Mouse (Mus musculus) forebrain, embryonic 16.5 days (tissue): ENCODE results near the gene Ubr2. TPM values are rescaled to one million over a fixed set of nuclear protein-coding genes. Genes with fewer than 3 reads are reported as not detected.

Experiments
- ATAC-seq: fragments of 200-750 bp; cut with Nextera tagmentation; 2 replicates; pipeline ENCODE4 v1.8.0; 2017; ENCODE audit warnings: mild to moderate bottlenecking, moderate library complexity
- H3K27ac ChIP-seq: fragments of 300-500 bp; sonication (generic); 2 replicates; pipeline ENCODE4 v1.5.1; 2014; ENCODE audit warnings: low read length, control low read depth
- H3K27me3 ChIP-seq: fragments of 300-500 bp; sonication (generic); replicated peaks from 2 replicates; pipeline ENCODE4 v1.6.1; 2014; ENCODE audit warnings: low read length; ENCODE audit not compliant: control insufficient read depth, insufficient read depth
- H3K36me3 ChIP-seq: fragments of 300-500 bp; sonication (generic); 2 replicates; pipeline ENCODE4 v1.6.1; 2014; ENCODE audit not compliant: control insufficient read depth, insufficient read depth
- H3K4me1 ChIP-seq: fragments of 300-500 bp; sonication (generic); replicated peaks from 2 replicates; pipeline ENCODE4 v1.6.1; 2014; ENCODE audit warnings: low read length; ENCODE audit not compliant: control insufficient read depth, insufficient read depth
- H3K4me2 ChIP-seq: fragments of 300-500 bp; sonication (generic); 2 replicates; pipeline ENCODE4 v1.6.1; 2014; ENCODE audit warnings: mild to moderate bottlenecking, low read length, control low read depth
- H3K4me3 ChIP-seq: fragments of 300-500 bp; sonication (generic); replicated peaks from 2 replicates; pipeline ENCODE4 v1.5.1; 2014; ENCODE audit warnings: mild to moderate bottlenecking, low read length, control low read depth
- H3K9ac ChIP-seq: fragments of 300-500 bp; sonication (generic); replicated peaks from 2 replicates; pipeline ENCODE4 v1.6.1; 2014; ENCODE audit warnings: low read depth, low read length, control low read depth
- H3K9me3 ChIP-seq: fragments of 300-500 bp; sonication (generic); 2 replicates; pipeline ENCODE4 v1.6.1; 2016; ENCODE audit warnings: low read length; ENCODE audit not compliant: control insufficient read depth
- WGBS: fragments of 180-500 bp; shearing (Covaris S2); extraction: QIAGEN DNeasy Blood & Tissue Kit; methylation state at CpG from one replicate; pipeline ENCODE4 v1.1.7; 2014; 5-methylcytosine and 5-hydroxymethylcytosine counted together
- polyA plus RNA-seq: library from polyadenylated mRNA; unstranded; fragments of >200 nt; fragmentation: Nextera tagmentation; extraction: Ambion mirVana; gene quantifications from 2 replicates; pipeline ENCODE4 v1.2.1, GENCODE M21; 2015

Gene Ubr2
- polyA plus RNA-seq, 1 experiment from 2014 or later: 16.0 TPM

GRCm38 (mm10) chr17:47038844-47039803, 28.8 kb upstream of the Ubr2 start:
- H3K27ac ChIP-seq: peak overlapping the region; percentile 5; the same call in 1 of the 2 replicates
- H3K27me3 ChIP-seq: no peaks in the 10 kb centered on the region
- peak overlapping the region; percentile 52 for H3K9ac ChIP-seq
- no peaks in the 10 kb centered on the region for H3K36me3 ChIP-seq
- peaks cover 2% of the 10 kb centered on the region; the same call in 1 of the 2 replicates for H3K4me1 ChIP-seq
- H3K4me3 ChIP-seq: peak overlapping the region; percentile 14
- ATAC-seq: peak; percentile 82
- H3K4me2 ChIP-seq: peak overlapping the region; percentile 39
- 13% methylated on average over 18 of the region's 18 CpGs for WGBS
- no peaks in the 10 kb centered on the region for H3K9me3 ChIP-seq

DNA sequence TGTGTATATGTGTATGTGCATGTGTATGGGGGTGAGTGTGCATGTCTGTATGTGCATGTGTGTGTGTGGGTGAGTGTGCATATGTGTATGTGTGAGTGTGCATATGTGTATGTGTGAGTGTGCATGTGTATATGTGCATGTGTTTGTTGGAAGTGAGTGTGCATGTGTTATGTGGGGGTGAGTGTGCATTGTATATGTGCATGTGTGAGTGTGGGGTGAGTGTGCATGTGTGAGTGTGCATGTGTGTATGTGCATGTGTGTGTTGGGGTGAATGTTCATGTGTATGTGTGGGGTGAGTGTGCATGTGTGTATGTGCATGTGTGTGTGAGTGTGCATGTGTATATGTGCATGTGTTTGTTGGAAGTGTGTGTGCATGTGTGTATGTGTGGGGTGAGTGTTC, 24.2 kb upstream of the Ubr2 start:
- no peaks in the 10 kb centered on the region for H3K9me3 ChIP-seq
- no peak for ATAC-seq
- no peak overlapping the region for H3K27ac ChIP-seq
- H3K4me3 ChIP-seq: no peak overlapping the region
- H3K4me2 ChIP-seq: no peak overlapping the region
- no peak overlapping the region for H3K9ac ChIP-seq
- H3K4me1 ChIP-seq: peaks cover 2% of the 10 kb centered on the region; the same call in 1 of the 2 replicates
- no peaks in the 10 kb centered on the region for H3K27me3 ChIP-seq
- no peaks in the 10 kb centered on the region for H3K36me3 ChIP-seq

DNA sequence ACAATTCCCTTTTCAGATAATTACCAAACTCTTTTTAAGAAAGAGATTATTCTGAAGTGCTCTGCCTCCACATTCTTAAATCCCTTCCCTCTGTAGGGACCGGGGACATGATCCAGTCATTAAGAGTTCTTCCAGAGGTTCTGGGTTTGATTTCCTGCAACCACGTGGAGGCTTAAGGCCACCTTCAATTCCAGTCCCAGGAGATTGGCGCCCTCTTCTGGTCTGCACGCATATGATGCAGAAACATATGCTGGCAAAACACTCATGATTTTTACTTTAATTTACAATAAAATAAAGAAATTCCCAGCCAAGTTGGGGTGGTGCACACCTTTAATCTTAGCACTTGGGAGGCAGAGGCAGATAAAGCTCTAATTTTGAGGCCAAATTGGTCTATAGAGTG, 23.3 kb upstream of the Ubr2 start:
- WGBS: 3% methylated on average over 4 of the region's 4 CpGs
- ATAC-seq: no peak
- Histone ChIP-seq H3K4me1 (no peaks in the 10 kb centered on the region), H3K9ac (no peak overlapping the region), H3K36me3 (no peaks in the 10 kb centered on the region), H3K9me3 (no peaks in the 10 kb centered on the region), H3K27me3 (no peaks in the 10 kb centered on the region), H3K4me2 (no peak overlapping the region), H3K4me3 (no peak overlapping the region), H3K27ac (no peak overlapping the region)

DNA sequence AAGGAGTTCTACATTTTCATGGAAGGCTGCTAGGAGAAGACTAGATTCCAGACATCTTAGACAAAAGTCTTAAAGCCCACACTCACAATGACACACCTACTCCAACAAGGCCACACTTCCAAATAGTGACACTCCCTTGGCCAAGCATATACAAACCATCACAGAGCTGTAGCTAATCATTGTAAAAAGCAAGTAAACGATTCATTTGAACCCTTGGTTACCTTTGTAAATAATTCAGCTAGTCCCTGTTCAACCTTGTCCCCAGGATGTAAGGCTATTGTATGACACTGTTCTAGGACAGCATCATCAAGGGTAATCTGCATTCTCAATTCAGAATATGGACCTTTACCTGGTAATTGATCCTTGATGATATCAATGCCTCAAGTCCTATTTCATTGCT, 14.4 kb upstream of the Ubr2 start:
- no peak for ATAC-seq
- 97% methylated on average over 1 of the region's 1 CpGs for WGBS
- peaks cover 2% of the 10 kb centered on the region; the same call in 1 of the 2 replicates for H3K27me3 ChIP-seq

DNA sequence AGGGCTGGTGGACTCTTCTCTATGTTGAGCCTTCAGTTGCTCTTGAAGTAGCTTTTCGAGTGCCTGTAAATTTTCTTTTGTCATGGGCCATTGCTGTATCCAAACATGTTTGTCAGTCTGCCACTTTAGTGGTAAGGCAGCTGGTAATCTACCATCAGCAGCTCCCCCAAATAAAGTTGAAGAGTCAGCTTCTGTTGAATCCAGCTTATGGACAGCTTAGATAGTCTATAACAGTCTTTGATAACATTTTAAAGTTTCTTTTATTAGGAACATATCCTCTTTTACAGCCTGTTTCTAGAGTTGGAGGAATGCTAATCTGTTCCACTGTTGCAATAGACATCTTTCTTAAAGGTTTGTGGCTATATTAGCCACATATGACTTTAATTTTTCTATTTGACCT, 13.0 kb upstream of the Ubr2 start:
- peaks cover 2% of the 10 kb centered on the region; the same call in 1 of the 2 replicates for H3K27me3 ChIP-seq
- 71% methylated on average over 1 of the region's 1 CpGs for WGBS
- no peak overlapping the region for H3K4me2 ChIP-seq

More for the DNA sequence above, 14.4 kb upstream of the Ubr2 start:
- Histone ChIP-seq H3K4me1 (no peaks in the 10 kb centered on the region), H3K27ac (no peak overlapping the region), H3K4me3 (no peak overlapping the region), H3K9ac (no peak overlapping the region), H3K4me2 (no peak overlapping the region), H3K9me3 (no peaks in the 10 kb centered on the region), H3K36me3 (no peaks in the 10 kb centered on the region)

GRCm38 (mm10) chr17:47012896-47013295, 2.5 kb upstream of the Ubr2 start:
- Histone ChIP-seq H3K36me3 (no peaks in the 10 kb centered on the region), H3K9ac (no peak overlapping the region), H3K4me2 (no peak overlapping the region), H3K9me3 (no peaks in the 10 kb centered on the region), H3K27me3 (no peaks in the 10 kb centered on the region; the same call in 1 of the 2 replicates), H3K4me1 (peaks cover 17% of the 10 kb centered on the region), H3K27ac (no peak overlapping the region), H3K4me3 (no peak overlapping the region)
- WGBS: 41% methylated on average over 11 of the region's 11 CpGs
- ATAC-seq: no peak

More for the DNA sequence above, 13.0 kb upstream of the Ubr2 start:
- Histone ChIP-seq H3K9ac (no peak overlapping the region), H3K4me1 (no peaks in the 10 kb centered on the region), H3K4me3 (no peak overlapping the region), H3K9me3 (no peaks in the 10 kb centered on the region), H3K27ac (no peak overlapping the region), H3K36me3 (no peaks in the 10 kb centered on the region)
- ATAC-seq: no peak

GRCm38 (mm10) chr17:47011661-47012043, 1.3 kb upstream of the Ubr2 start:
- no peaks in the 10 kb centered on the region for H3K36me3 ChIP-seq
- no peaks in the 10 kb centered on the region for H3K9me3 ChIP-seq
- no peak for ATAC-seq
- peaks cover 17% of the 10 kb centered on the region for H3K4me1 ChIP-seq
- H3K27ac ChIP-seq: no peak overlapping the region
- no peak overlapping the region for H3K4me2 ChIP-seq
- no peak overlapping the region for H3K9ac ChIP-seq
- 86% methylated on average over 1 of the region's 1 CpGs for WGBS
- no peak overlapping the region for H3K4me3 ChIP-seq
- H3K27me3 ChIP-seq: no peaks in the 10 kb centered on the region; the same call in 1 of the 2 replicates

GRCm38 (mm10) chr17:47010722-47011660, 635 bp upstream of the Ubr2 start:
- Histone ChIP-seq H3K4me2 (peak overlapping the region; percentile 93), H3K9me3 (no peaks in the 10 kb centered on the region), H3K4me1 (peaks cover 22% of the 10 kb centered on the region), H3K4me3 (peak overlapping the region; percentile 88), H3K9ac (peak overlapping the region; percentile 25; the same call in 1 of the 2 replicates), H3K36me3 (no peaks in the 10 kb centered on the region), H3K27ac (peak overlapping the region; percentile 74), H3K27me3 (no peaks in the 10 kb centered on the region; the same call in 1 of the 2 replicates)
- WGBS: 12% methylated on average over 25 of the region's 25 CpGs
- ATAC-seq: peak; percentile 82

- under 1% methylated on average over 13 of the region's 13 CpGs for WGBS
- peak overlapping the region; percentile 93 for H3K4me2 ChIP-seq
- no peak for ATAC-seq
- H3K9me3 ChIP-seq: no peaks in the 10 kb centered on the region
- H3K27ac ChIP-seq: peak overlapping the region; percentile 88
- H3K27me3 ChIP-seq: no peaks in the 10 kb centered on the region; the same call in 1 of the 2 replicates
- H3K9ac ChIP-seq: peak overlapping the region; percentile 96
- no peaks in the 10 kb centered on the region for H3K36me3 ChIP-seq
- H3K4me1 ChIP-seq: peaks cover 22% of the 10 kb centered on the region
- H3K4me3 ChIP-seq: peak overlapping the region; percentile 88
Observed at GRCm38 (mm10) chr17:47009546-47009897, 834 bp downstream of the Ubr2 start.
